Mouse (Mus musculus): ENCODE results near the gene Npw.

Npw gene

GRCm38 (mm10) chr17:24640581-24640980 is 17.7 kb downstream of the Npw start:
- in situ Hi-C loops (cut with MboI, MseI) = no loop called here

GRCm38 (mm10) chr17:24640119-24640518 is 18.1 kb downstream of the Npw start:
- in situ Hi-C loops (cut with MboI, MseI) = no loop called here

- in situ Hi-C loops (cut with MboI, MseI) = no loop called here
Observed at GRCm38 (mm10) chr17:24639571-24639988, 18.7 kb downstream of the Npw start.

- in situ Hi-C loops (cut with MboI, MseI) = no loop called here
Observed at GRCm38 (mm10) chr17:24638840-24639239, 19.4 kb downstream of the Npw start.

GRCm38 (mm10) chr17:24638214-24638613 is 20.0 kb downstream of the Npw start:
- in situ Hi-C loops (cut with MboI, MseI) = no loop called here

GRCm38 (mm10) chr17:24636781-24637481 is 21.3 kb downstream of the Npw start:
- in situ Hi-C loops (cut with MboI, MseI) = no loop called here

- in situ Hi-C loops (cut with MboI, MseI) = no loop called here
Observed at GRCm38 (mm10) chr17:24635694-24636093, 22.6 kb downstream of the Npw start.

GRCm38 (mm10) chr17:24635024-24635423 is 23.2 kb downstream of the Npw start:
- in situ Hi-C loops (cut with MboI, MseI) = no loop called here

- in situ Hi-C loops (cut with MboI, MseI) = no loop called here
Observed at GRCm38 (mm10) chr17:24633831-24634230, 24.4 kb downstream of the Npw start.

GRCm38 (mm10) chr17:24632813-24633449 is 25.3 kb downstream of the Npw start:
- in situ Hi-C loops (cut with MboI, MseI) = no loop called here

- in situ Hi-C loops (cut with MboI, MseI) = no loop called here
Observed at GRCm38 (mm10) chr17:24632167-24632812, 26.0 kb downstream of the Npw start, which contains the start of the genes Tsc2 and Nthl1. Gene Tsc2 (minus strand): TSS chr17:24632630. Gene Nthl1 (plus strand): TSS chr17:24632680.

GRCm38 (mm10) chr17:24630072-24630471 is 28.2 kb downstream of the Npw start:
- in situ Hi-C loops (cut with MboI, MseI) = no loop called here

- in situ Hi-C loops (cut with MboI, MseI) = no loop called here
Observed at GRCm38 (mm10) chr17:24628646-24629045, 29.6 kb downstream of the Npw start.

GRCm38 (mm10) chr17:24625472-24625871 is 32.8 kb downstream of the Npw start:
- in situ Hi-C loops (cut with MboI, MseI) = no loop called here

GRCm38 (mm10) chr17:24617561-24618194 is 40.6 kb downstream of the Npw start:
- in situ Hi-C loops (cut with MboI, MseI) = no loop called here

GRCm38 (mm10) chr17:24610711-24611110 is 47.5 kb downstream of the Npw start:
- in situ Hi-C loops (cut with MboI, MseI) = no loop called here

GRCm38 (mm10) chr17:24608874-24609273 is 49.4 kb downstream of the Npw start:
- in situ Hi-C loops (cut with MboI, MseI) = no loop called here

- in situ Hi-C loops (cut with MboI, MseI) = no loop called here
Observed at GRCm38 (mm10) chr17:24608370-24608769, 49.9 kb downstream of the Npw start.
